ENCODE assay signal across 14 mouse cellular contexts in genomic region chr13:102842237-102842636, GRCm38 (mm10).
DNase-seq lines count a peak whose midpoint lies in the region; TF ChIP-seq lines count a peak whose summit lies in the region.
"Had no signal": no experiment of that assay in that cellular context is flagged by ENCODE, and none has a peak within 500 bp of the region (broad histone marks: within the 10 kb centered on the region; RNA-seq: fewer than 3 reads in every experiment).

No protein-coding gene starts in this region.

- intact Hi-C loops in heart, adult 2 months (cut with DNase I) = no loop called here

- no peak overlapping the region for H3K9ac ChIP-seq in heart, adult 2 months (ENCODE audit: low read depth, low read length)

- TF ChIP-seq POLR2A in heart, adult 2 months (IDR thresholded peaks at IDR 0.05; ENCODE audit: insufficient read depth, low read depth, low read length) = no peak
- TF ChIP-seq POLR2A in cerebellum, adult 2 months (IDR thresholded peaks at IDR 0.05; ENCODE audit: borderline replicate concordance, insufficient read depth, low read length) = no peak

- no peaks in the 10 kb centered on the region for H3K27me3 ChIP-seq in heart, embryonic 10.5 days (ENCODE audit: insufficient read depth, poor library complexity, severe bottlenecking)
- no peaks in the 10 kb centered on the region for H3K27me3 ChIP-seq in heart, adult 2 months (ENCODE audit: control insufficient read depth, insufficient read depth, low read length)
- no peaks in the 10 kb centered on the region for H3K27me3 ChIP-seq in cerebellum, adult 2 months (ENCODE audit: control insufficient read depth, insufficient read depth, low read length)
- H3K27me3 ChIP-seq: Patski had no signal

- no peaks in the 10 kb centered on the region for H3K36me3 ChIP-seq in heart, embryonic 10.5 days
- peaks cover 15% of the 10 kb centered on the region for H3K36me3 ChIP-seq in heart, adult 2 months (ENCODE audit: control insufficient read depth, insufficient read depth, low read length)

- no peaks in the 10 kb centered on the region for H3K9me3 ChIP-seq in heart, embryonic 10.5 days

- peaks cover 45% of the 10 kb centered on the region for H3K4me1 ChIP-seq in heart, embryonic 10.5 days
- H3K4me1 ChIP-seq in heart, adult 2 months (ENCODE audit: control insufficient read depth, insufficient read depth, low read length) = peaks cover 11% of the 10 kb centered on the region
- H3K4me1 ChIP-seq in cerebellum, adult 2 months (ENCODE audit: control insufficient read depth, insufficient read depth, low read length) = no peaks in the 10 kb centered on the region

- H3K4me3 ChIP-seq in heart, embryonic 10.5 days = no peak overlapping the region
- H3K4me3 ChIP-seq in heart, adult 2 months = no peak overlapping the region
- H3K4me3 ChIP-seq in cerebellum, adult 2 months (replicated peaks; ENCODE audit: insufficient read depth, low read depth, low read length) = no peak overlapping the region

- peaks cover 9% of the 10 kb centered on the region for H3K79me2 ChIP-seq in heart, adult 2 months (replicated peaks; ENCODE audit: control insufficient read depth, insufficient read depth, low read length)

- no peak for TF ChIP-seq CTCF in heart, adult 2 months (IDR thresholded peaks at IDR 0.05)
- TF ChIP-seq CTCF in cerebellum, adult 2 months (IDR thresholded peaks at IDR 0.05; ENCODE audit: borderline replicate concordance, insufficient read depth, low read depth, low read length) = no peak

- WGBS in heart, embryonic 10.5 days = 38% methylated on average over 8 of the region's 8 CpGs
- WGBS in heart, adult 2 months = 62% methylated on average over 8 of the region's 8 CpGs
- whole genome bisulfite sequencing in cerebellum, adult 2 months = 81% methylated on average over 8 of the region's 8 CpGs

- no peak for TF ChIP-seq EP300 in heart, adult 2 months (IDR thresholded peaks at IDR 0.05; ENCODE audit: insufficient read depth, low read depth, low read length)

- H3K27ac ChIP-seq in heart, embryonic 10.5 days = 0 out of 2 replicates have a peak overlapping the region, but pooled peaks have one; percentile 56
- no peak overlapping the region for H3K27ac ChIP-seq in heart, adult 2 months
- H3K27ac ChIP-seq in cerebellum, adult 2 months (ENCODE audit: insufficient read depth, low read length) = no peak overlapping the region
- H3K27ac ChIP-seq: macrophage had no signal

- DNase-seq in heart, embryonic 10.5 days (ENCODE audit: low spot score) = no peak
- no peak for DNase-seq in heart, adult 2 months
- peak; percentile 22 for DNase-seq in urinary bladder, postnatal 14 days (ENCODE audit: low spot score)
- DNase-seq in urinary bladder, postnatal 10 days (ENCODE audit: low spot score) = no peak
- DNase-seq in kidney, postnatal 36 days = peak; percentile 46 to 55
- no peak for DNase-seq in c-Kit-positive CD71-positive TER-119-positive erythroid progenitor cells, embryonic 14.5 days (ENCODE audit: low spot score)
- DNase-seq in urinary bladder, adult 2 months (ENCODE audit: low spot score) = no peak
- DNase-seq in cerebellum, adult 2 months = no peak
- DNase-seq: adrenal gland, postnatal 25 days; cerebellum, postnatal 14 days; gastrocnemius, postnatal 36 days; right cerebral cortex, adult 18-20 months had no signal

Comparison
In these comparisons a context has a peak if more than half of its experiments do, and no peak if none do; other contexts are left out.
1. DNase-seq: peak in urinary bladder, postnatal 14 days (single experiment) and kidney, postnatal 36 days (2 of 2); none in heart, embryonic 10.5 days (single experiment), heart, adult 2 months (0 of 2), urinary bladder, postnatal 10 days (single experiment), c-Kit-positive CD71-positive TER-119-positive erythroid progenitor cells, embryonic 14.5 days (single experiment), urinary bladder, adult 2 months (single experiment) and cerebellum, adult 2 months (0 of 2).